Mouse (Mus musculus): ENCODE measurements around the gene Trnau1ap. TPM values are rescaled to one million over a fixed set of nuclear protein-coding genes. Genes with fewer than 3 reads are reported as not detected.
A peak's percentile ranks its signal among the peaks of the same experiment; 100 is the strongest.
"Not testable (repeated sequence)": the region's sequence is repeated elsewhere in the genome, so short reads cannot be mapped to it uniquely, and the experiment has no call there.

The Trnau1ap gene
- polyA plus RNA-seq, 1 experiment: 6.0 TPM

DNA sequence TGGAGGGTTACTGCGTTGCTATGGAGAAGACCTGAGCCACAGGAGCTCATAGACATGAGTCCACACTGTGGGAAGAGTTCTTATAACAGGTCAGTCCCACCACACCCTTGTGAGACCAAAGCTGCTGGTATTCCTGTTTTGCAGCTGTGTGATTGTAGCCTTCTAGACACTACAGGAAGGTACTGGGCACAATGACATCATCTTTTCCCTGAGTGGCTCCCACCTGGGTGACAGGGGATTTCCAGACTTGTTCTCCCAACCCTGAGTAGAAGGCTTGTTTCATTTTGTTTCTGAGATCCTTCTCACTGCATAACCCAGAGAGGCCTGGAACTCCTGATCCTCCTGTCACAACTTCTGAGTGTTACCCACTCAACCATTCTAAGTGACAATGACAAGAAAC, 29.5 kb downstream of the Trnau1ap start:
- TF ChIP-seq POLR2A (IDR thresholded peaks at IDR 0.05; ENCODE audit: control insufficient read depth, low read depth, low read length) (no peak), CTCF (IDR thresholded peaks at IDR 0.05; ENCODE audit: control insufficient read depth, insufficient read depth, insufficient replicate concordance, low read depth, low read length) (no peak)
- H3K27me3 ChIP-seq (ENCODE audit: control insufficient read depth, insufficient read depth, low read length): no peaks in the 10 kb centered on the region
- H3K4me3 ChIP-seq (ENCODE audit: control insufficient read depth, low read depth, low read length): no peak overlapping the region
- peaks cover 12% of the 10 kb centered on the region for H3K4me1 ChIP-seq (ENCODE audit: control insufficient read depth, insufficient read depth, low read length)
- no peak overlapping the region for H3K27ac ChIP-seq (ENCODE audit: control insufficient read depth, insufficient read depth, low read depth, low read length)
- no peaks in the 10 kb centered on the region for H3K36me3 ChIP-seq (ENCODE audit: control insufficient read depth, insufficient read depth, low read length)

DNA sequence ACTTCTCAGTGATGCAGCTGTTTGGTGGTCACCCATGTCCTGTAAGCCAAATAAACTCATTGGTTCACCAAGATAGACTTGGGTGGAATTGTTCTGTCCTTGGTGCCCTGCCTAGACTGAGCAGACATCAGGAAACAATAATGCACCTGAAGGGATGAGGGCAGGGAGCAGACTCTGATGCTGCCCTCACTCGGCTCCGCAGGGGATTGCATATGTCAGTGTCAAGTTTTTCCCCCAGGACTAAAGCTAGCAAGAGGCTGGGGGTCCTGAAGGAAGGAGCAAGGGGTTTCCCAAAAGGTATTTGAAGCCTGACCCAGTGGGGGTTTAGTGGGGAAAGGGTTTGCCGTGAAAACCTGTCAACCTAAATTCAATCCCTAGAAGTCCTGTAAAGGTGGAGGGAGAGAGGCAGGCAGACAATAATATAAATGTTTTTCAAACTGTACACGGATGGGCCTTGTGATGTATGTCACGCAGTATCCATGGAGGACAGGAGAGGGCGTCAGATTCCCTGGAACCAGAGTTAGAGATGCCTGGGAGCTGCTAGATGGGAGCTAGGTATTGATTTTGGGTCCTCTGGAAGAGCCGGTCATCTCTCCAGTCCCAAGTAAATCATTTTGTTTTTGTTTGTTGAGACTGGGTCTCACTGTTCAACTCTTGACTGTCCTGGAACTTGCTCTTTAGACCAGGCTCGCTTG, 33.5 kb downstream of the Trnau1ap start:
- H3K4me1 ChIP-seq (ENCODE audit: control insufficient read depth, insufficient read depth, low read length): no peaks in the 10 kb centered on the region
- TF ChIP-seq POLR2A (IDR thresholded peaks at IDR 0.05; ENCODE audit: control insufficient read depth, low read depth, low read length) (no peak), CTCF (IDR thresholded peaks at IDR 0.05; ENCODE audit: control insufficient read depth, insufficient read depth, insufficient replicate concordance, low read depth, low read length) (no peak)

DNA sequence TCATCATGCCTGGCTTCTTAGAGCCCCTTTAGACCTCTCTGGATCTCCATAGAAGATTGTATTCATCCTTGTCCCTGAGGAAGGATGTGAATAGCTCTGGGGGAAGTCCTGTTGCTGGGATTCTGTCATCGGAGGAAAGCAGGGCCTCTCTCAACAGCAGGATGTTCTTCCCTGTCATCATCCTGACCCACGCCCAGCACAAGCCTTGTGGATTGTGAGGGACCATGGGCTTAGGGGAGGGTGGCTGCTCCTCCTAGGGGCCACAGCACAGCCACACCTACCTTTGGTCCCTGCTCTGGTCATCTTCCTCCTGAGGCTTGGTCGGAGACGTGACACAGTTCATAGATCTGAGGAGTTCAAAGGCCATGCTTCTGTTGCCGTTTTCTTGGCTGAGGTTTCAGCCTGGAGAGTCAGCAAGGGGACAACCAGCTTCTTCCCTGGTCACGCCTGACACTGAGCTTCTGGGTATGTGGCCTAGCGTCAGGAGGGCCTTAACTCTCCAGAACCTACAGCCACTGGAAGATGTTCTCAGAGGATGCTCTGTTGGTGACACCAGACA, 35.6 kb downstream of the Trnau1ap start:
- Histone ChIP-seq H3K36me3 (ENCODE audit: control insufficient read depth, insufficient read depth, low read length) (0 out of 2 replicates have a peak, but pooled peaks cover 1% of the 10 kb centered on the region), H3K27me3 (ENCODE audit: control insufficient read depth, insufficient read depth, low read length) (no peaks in the 10 kb centered on the region), H3K4me3 (ENCODE audit: control insufficient read depth, low read depth, low read length) (no peak overlapping the region), H3K4me1 (ENCODE audit: control insufficient read depth, insufficient read depth, low read length) (no peaks in the 10 kb centered on the region), H3K27ac (ENCODE audit: control insufficient read depth, insufficient read depth, low read depth, low read length) (no peak overlapping the region)
- TF ChIP-seq CTCF (IDR thresholded peaks at IDR 0.05; ENCODE audit: control insufficient read depth, insufficient read depth, insufficient replicate concordance, low read depth, low read length) (no peak), POLR2A (IDR thresholded peaks at IDR 0.05; ENCODE audit: control insufficient read depth, low read depth, low read length) (no peak)

More for the DNA sequence above, 33.5 kb downstream of the Trnau1ap start:
- Histone ChIP-seq H3K27me3 (ENCODE audit: control insufficient read depth, insufficient read depth, low read length) (no peaks in the 10 kb centered on the region), H3K4me3 (ENCODE audit: control insufficient read depth, low read depth, low read length) (no peak overlapping the region), H3K36me3 (ENCODE audit: control insufficient read depth, insufficient read depth, low read length) (0 out of 2 replicates have a peak, but pooled peaks cover 1% of the 10 kb centered on the region), H3K27ac (ENCODE audit: control insufficient read depth, insufficient read depth, low read depth, low read length) (no peak overlapping the region)

DNA sequence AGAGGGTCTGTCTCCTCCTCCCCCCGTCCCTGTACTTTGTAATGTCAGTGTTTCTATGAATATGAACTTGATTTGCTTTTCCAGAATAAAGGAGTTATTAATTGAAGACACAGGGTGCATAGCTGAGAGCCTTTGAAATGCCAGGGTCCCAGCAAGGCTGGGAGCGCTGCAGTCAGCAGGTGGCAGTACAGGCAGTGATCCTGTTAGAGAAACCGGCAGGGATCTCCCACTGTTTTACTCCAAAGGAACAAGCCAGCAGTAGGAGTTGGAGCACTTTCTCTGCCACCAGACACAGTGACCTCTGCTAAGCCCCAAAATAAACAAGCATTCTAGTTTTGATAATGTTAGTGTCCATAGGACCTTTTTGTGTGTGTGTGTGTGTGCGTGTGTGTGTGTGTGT, 36.4 kb downstream of the Trnau1ap start:
- no peak overlapping the region for H3K4me3 ChIP-seq (ENCODE audit: control insufficient read depth, low read depth, low read length)
- H3K27me3 ChIP-seq (ENCODE audit: control insufficient read depth, insufficient read depth, low read length): no peaks in the 10 kb centered on the region
- no peak for TF ChIP-seq POLR2A (IDR thresholded peaks at IDR 0.05; ENCODE audit: control insufficient read depth, low read depth, low read length)
- TF ChIP-seq CTCF (IDR thresholded peaks at IDR 0.05; ENCODE audit: control insufficient read depth, insufficient read depth, insufficient replicate concordance, low read depth, low read length): peak; percentile 34; the same call in 1 of the 2 replicates
- no peaks in the 10 kb centered on the region for H3K4me1 ChIP-seq (ENCODE audit: control insufficient read depth, insufficient read depth, low read length)
- no peak overlapping the region for H3K27ac ChIP-seq (ENCODE audit: control insufficient read depth, insufficient read depth, low read depth, low read length)
- 0 out of 2 replicates have a peak, but pooled peaks cover 1% of the 10 kb centered on the region for H3K36me3 ChIP-seq (ENCODE audit: control insufficient read depth, insufficient read depth, low read length)

DNA sequence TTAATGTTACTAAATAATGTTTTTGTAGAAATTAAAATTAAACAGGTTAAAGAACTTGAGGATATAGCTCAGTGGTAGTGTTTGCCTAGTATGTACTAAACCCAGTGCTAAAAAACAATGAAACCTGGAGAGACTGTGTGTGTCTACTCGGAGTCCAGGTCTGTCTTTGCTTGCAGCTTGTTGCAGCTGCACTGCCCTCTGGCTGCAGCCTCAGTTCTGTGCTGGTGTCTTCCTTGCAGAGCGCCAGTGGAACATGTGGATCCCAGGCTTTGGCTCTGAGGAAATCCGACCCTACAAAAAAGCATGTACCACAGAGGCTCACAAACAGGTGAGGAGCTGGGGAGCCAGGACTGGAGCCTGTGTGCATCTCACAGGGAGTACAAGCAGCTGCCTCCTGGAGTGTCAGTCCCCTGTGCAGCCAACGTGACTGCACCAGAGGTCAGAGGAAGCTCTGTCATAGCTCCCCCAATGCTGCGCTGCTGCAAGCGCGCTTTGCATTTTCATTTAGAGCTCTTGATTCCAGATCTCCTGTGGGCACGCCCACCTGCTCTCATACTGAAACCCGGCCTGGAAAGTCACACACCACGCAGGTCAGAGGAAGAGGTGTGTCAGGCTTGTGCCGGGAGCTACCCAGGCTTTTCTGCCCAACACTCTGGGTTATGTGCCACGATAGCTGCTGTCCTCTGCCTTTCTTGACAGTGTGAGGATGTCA, 37.6 kb downstream of the Trnau1ap start:
- no peak for TF ChIP-seq CTCF (IDR thresholded peaks at IDR 0.05; ENCODE audit: control insufficient read depth, insufficient read depth, insufficient replicate concordance, low read depth, low read length)
- no peak for TF ChIP-seq POLR2A (IDR thresholded peaks at IDR 0.05; ENCODE audit: control insufficient read depth, low read depth, low read length)
- Histone ChIP-seq H3K27me3 (ENCODE audit: control insufficient read depth, insufficient read depth, low read length) (no peaks in the 10 kb centered on the region), H3K4me1 (ENCODE audit: control insufficient read depth, insufficient read depth, low read length) (no peaks in the 10 kb centered on the region), H3K27ac (ENCODE audit: control insufficient read depth, insufficient read depth, low read depth, low read length) (no peak overlapping the region), H3K36me3 (ENCODE audit: control insufficient read depth, insufficient read depth, low read length) (0 out of 2 replicates have a peak, but pooled peaks cover 1% of the 10 kb centered on the region), H3K4me3 (ENCODE audit: control insufficient read depth, low read depth, low read length) (no peak overlapping the region)

DNA sequence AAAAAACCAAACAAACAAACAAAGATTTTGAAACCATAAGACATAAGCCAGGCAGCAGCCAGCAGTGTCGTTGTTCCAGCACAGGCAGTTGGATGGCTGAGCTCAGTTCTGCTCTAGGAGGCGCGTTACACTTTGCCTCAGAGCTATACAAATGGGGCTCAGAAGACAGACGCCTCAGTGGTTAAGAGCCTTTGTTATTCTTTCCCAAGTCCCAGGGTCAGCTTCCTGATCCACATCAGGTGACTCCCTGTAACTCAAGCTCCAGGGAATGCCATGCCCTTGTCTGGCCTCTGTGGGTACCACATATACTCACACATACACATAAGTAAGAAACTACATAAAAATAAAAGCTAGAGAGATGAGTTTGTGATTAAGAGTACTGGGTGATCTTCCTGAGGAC, 38.3 kb downstream of the Trnau1ap start:
- no peaks in the 10 kb centered on the region for H3K27me3 ChIP-seq (ENCODE audit: control insufficient read depth, insufficient read depth, low read length)
- H3K4me3 ChIP-seq (ENCODE audit: control insufficient read depth, low read depth, low read length): no peak overlapping the region
- no peak overlapping the region for H3K27ac ChIP-seq (ENCODE audit: control insufficient read depth, insufficient read depth, low read depth, low read length)
- TF ChIP-seq POLR2A (IDR thresholded peaks at IDR 0.05; ENCODE audit: control insufficient read depth, low read depth, low read length): no peak
- no peak for TF ChIP-seq CTCF (IDR thresholded peaks at IDR 0.05; ENCODE audit: control insufficient read depth, insufficient read depth, insufficient replicate concordance, low read depth, low read length)
- H3K4me1 ChIP-seq (ENCODE audit: control insufficient read depth, insufficient read depth, low read length): no peaks in the 10 kb centered on the region
- 0 out of 2 replicates have a peak, but pooled peaks cover 1% of the 10 kb centered on the region for H3K36me3 ChIP-seq (ENCODE audit: control insufficient read depth, insufficient read depth, low read length)

DNA sequence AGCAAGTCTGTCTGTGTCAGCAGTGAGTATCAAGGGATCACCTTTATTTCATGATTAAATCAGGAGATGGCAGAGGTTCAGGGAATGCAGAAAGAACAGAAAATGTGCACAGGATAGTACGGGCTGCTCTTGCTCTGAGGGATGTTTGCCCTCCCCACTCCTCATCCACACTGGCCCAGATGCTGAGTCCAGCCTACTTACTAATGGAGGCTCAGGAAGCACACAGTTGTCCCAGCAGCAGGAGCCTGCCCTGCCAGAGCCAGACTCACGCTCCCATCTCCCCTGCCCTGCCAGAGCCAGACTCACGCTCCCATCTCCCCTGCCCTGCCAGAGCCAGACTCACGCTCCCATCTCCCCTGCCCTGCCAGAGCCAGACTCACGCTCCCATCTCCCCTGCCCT, 40.5 kb downstream of the Trnau1ap start:
- H3K4me1 ChIP-seq (ENCODE audit: control insufficient read depth, insufficient read depth, low read length); H3K36me3 ChIP-seq (ENCODE audit: control insufficient read depth, insufficient read depth, low read length); H3K27me3 ChIP-seq (ENCODE audit: control insufficient read depth, insufficient read depth, low read length); H3K4me3 ChIP-seq (ENCODE audit: control insufficient read depth, low read depth, low read length); H3K27ac ChIP-seq (ENCODE audit: control insufficient read depth, insufficient read depth, low read depth, low read length): not testable (repeated sequence)
